Mouse (Mus musculus) thymus, adult 2 months (tissue): ENCODE results near the gene Gm20538.

ENCODE experiments used
- CTCF ChIP-seq: fragments of 200-500 bp; IDR thresholded peaks from 2 replicates; pipeline ENCODE4 v1.5.1; 2012; ENCODE audit warnings: mild to moderate bottlenecking, control low read depth, low read length, moderate library complexity, borderline replicate concordance; ENCODE audit not compliant: control insufficient read depth, poor library complexity, insufficient read depth; ENCODE audit errors: extremely low read depth
- POLR2A ChIP-seq: fragments of 200-500 bp; IDR thresholded peaks from 2 replicates; pipeline ENCODE4 v1.6.1; 2012; ENCODE audit warnings: mild to moderate bottlenecking, low read length, control low read depth, moderate library complexity; ENCODE audit not compliant: control insufficient read depth, poor library complexity, insufficient read depth; ENCODE audit errors: extremely low read depth

- TF ChIP-seq CTCF (no peak), POLR2A (no peak)
Observed at GRCm38 (mm10) chr19:44525551-44526205, 27.0 kb downstream of the Gm20538 start.
